Mouse (Mus musculus) bone marrow macrophage, adult 2 months (primary cell): ENCODE results near the gene Myl9. TPM values are rescaled to one million over a fixed set of nuclear protein-coding genes. Genes with fewer than 3 reads are reported as not detected.

ENCODE experiments used
- H3K27ac ChIP-seq: 2 replicates; pipeline ENCODE4 v1.5.1; 2012; ENCODE audit warnings: low read depth, low read length; ENCODE audit not compliant: insufficient read depth
- H3K4me1 ChIP-seq: 2 replicates; pipeline ENCODE4 v1.6.1; 2012; ENCODE audit warnings: low read length; ENCODE audit not compliant: control insufficient read depth, insufficient read depth
- H3K4me3 ChIP-seq: 2 replicates; pipeline ENCODE4 v1.5.1; 2012; ENCODE audit warnings: mild to moderate bottlenecking, low read length, moderate library complexity; ENCODE audit not compliant: insufficient read depth
- CTCF ChIP-seq: IDR thresholded peaks from 2 replicates; pipeline ENCODE4 v1.5.1; 2012; ENCODE audit warnings: low read depth, mild to moderate bottlenecking, low read length, moderate library complexity
- POLR2A ChIP-seq: IDR thresholded peaks from 2 replicates; pipeline ENCODE4 v1.6.1; 2012; ENCODE audit warnings: mild to moderate bottlenecking, low read depth, low read length, borderline replicate concordance
- polyA plus RNA-seq: library from polyadenylated mRNA; stranded (reverse); fragments of >200 nt; gene quantifications from 2 replicates; pipeline ENCODE4 v1.2.4, GENCODE M21; 2012; ENCODE audit not compliant: missing spikeins, insufficient read depth, insufficient read length

Gene Myl9
- polyA plus RNA-seq, 1 experiment, result 5.1 TPM

- TF ChIP-seq POLR2A, result no peak
- no peak for TF ChIP-seq CTCF
- no peaks in the 10 kb centered on the region for H3K4me1 ChIP-seq
- H3K4me3 ChIP-seq, result no peak overlapping the region
- H3K27ac ChIP-seq, result no peak overlapping the region
Measured at GRCm38 (mm10) chr2:156763101-156763500, 12.1 kb upstream of the Myl9 start.

GRCm38 (mm10) chr2:156764022-156764421 is 11.2 kb upstream of the Myl9 start:
- Histone ChIP-seq H3K4me3 (no peak overlapping the region), H3K4me1 (no peaks in the 10 kb centered on the region), H3K27ac (no peak overlapping the region)
- TF ChIP-seq POLR2A (no peak), CTCF (no peak)

- Histone ChIP-seq H3K4me1 (no peaks in the 10 kb centered on the region), H3K4me3 (no peak overlapping the region), H3K27ac (no peak overlapping the region)
- TF ChIP-seq CTCF, result no peak
- TF ChIP-seq POLR2A, result no peak
Measured at GRCm38 (mm10) chr2:156764747-156765146, 10.5 kb upstream of the Myl9 start.

GRCm38 (mm10) chr2:156765593-156765992 is 9.6 kb upstream of the Myl9 start:
- TF ChIP-seq POLR2A (no peak), CTCF (no peak)
- Histone ChIP-seq H3K4me3 (no peak overlapping the region), H3K4me1 (no peaks in the 10 kb centered on the region), H3K27ac (no peak overlapping the region)

DNA sequence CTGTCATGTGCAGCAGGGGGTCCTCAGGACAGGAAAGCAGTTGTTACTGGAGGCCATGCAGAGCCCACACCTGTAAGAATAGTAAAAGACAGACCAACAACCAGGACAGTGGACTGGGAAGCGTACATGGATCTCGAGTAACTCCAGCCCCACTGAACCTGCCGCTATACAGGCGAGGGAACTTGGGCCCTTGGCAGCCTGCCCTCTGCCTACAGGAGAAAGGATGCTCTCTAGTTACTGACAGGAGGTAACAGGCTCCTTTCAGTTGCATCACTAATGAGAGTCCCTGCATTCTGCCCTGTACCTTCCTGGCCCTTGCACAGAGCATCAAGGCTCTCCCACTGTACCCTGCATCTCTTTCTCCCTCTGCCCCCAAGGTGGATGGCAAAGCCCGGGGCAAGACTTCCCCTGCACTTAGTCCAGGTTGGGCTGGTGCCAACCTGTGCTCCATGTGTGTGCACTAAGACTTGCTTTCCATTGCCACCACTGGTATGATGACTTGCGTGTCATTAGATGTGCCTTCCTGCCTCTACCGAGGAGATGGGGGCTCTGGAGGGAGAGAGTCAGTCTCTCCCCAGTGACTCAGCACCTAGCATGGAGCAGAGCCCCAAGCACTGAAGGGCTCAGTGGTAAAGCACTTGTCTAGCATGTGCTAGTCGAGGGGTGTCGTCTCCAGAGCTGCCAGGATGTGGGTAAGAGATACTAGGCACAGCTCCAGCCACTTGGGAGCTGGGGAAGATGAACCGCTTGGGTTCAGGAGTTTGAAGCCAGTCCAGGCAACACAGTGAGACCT is 8.8 kb upstream of the Myl9 start:
- H3K4me1 ChIP-seq, result no peaks in the 10 kb centered on the region
- H3K27ac ChIP-seq, result no peak overlapping the region
- H3K4me3 ChIP-seq, result no peak overlapping the region
- TF ChIP-seq CTCF, result no peak
- TF ChIP-seq POLR2A, result no peak

DNA sequence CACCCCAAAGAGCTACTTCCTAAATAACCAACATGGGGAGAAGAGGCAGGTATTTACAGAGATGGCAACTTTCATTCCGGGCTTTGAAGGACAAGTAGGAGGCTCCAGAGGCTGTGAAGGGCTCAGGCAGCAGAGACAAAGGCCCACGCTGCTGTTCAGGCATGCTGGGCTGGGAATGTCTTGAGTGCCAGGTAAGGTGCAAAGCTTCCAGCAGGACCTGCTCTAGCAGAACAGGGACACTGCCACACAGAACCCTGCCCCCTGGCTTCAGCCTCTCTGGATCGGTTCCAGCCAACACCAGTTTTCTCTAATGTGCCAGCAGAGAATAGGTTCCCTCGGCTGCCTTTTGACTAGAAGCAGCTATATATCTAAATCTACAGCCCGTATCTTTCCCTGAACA is 8.1 kb upstream of the Myl9 start:
- Histone ChIP-seq H3K4me1 (no peaks in the 10 kb centered on the region), H3K4me3 (no peak overlapping the region), H3K27ac (no peak overlapping the region)
- TF ChIP-seq POLR2A (no peak), CTCF (no peak)

DNA sequence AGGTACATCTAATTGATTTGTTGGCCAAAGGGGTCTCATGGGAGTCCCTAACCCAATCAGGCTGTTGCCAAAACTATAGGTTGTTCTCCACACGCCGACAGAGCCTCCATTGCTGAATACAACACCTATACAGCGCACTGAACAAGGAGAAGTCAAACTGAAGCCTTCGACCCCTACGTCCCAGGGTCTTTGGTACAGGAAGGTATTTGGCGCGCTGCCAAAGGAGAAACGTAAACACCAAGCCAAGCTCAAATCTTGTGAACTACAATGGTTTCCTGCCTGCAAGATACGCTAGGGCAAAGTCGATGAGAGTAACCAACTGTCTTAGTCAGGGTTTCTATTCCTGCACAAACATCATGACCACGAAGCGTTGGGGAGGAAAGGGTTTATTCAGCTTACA is 5.9 kb upstream of the Myl9 start:
- no peak overlapping the region for H3K27ac ChIP-seq
- no peak for TF ChIP-seq CTCF
- TF ChIP-seq POLR2A, result no peak

DNA sequence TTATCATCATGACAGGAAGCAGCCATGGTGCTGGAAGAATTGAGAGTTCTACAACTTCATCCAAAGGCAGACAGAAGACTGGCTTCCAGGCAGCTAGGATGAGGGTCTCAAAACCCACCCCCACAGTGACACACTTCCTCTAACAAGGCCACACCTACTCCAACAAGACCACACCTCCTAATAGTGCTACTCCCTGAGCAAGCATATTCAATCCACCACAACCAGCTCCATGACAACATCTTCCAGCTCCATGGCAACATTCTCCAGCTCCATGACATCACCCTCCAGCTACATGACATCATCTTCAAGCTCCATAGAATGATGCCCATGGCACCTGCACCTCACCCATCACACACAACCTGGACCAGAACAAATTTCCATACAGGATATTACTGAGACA is 1.8 kb upstream of the Myl9 start:
- TF ChIP-seq POLR2A (no peak), CTCF (no peak)
- no peak overlapping the region for H3K4me3 ChIP-seq
- H3K4me1 ChIP-seq, result no peaks in the 10 kb centered on the region

More for the DNA sequence above, 5.9 kb upstream of the Myl9 start:
- no peak overlapping the region for H3K4me3 ChIP-seq
- H3K4me1 ChIP-seq, result no peaks in the 10 kb centered on the region

GRCm38 (mm10) chr2:156774035-156774737 is 1.0 kb upstream of the Myl9 start:
- no peak overlapping the region for H3K4me3 ChIP-seq
- no peak overlapping the region for H3K27ac ChIP-seq
- H3K4me1 ChIP-seq, result no peaks in the 10 kb centered on the region
- no peak for TF ChIP-seq POLR2A
- TF ChIP-seq CTCF, result no peak

More for the DNA sequence above, 1.8 kb upstream of the Myl9 start:
- H3K27ac ChIP-seq, result no peak overlapping the region
